Mouse (Mus musculus) heart, postnatal 0 days (tissue): ENCODE measurements around the gene Pls3. TPM values are rescaled to one million over a fixed set of nuclear protein-coding genes. Genes with fewer than 3 reads are reported as not detected.
"Not testable (repeated sequence)": the region's sequence is repeated elsewhere in the genome, so short reads cannot be mapped to it uniquely, and the experiment has no call there.

Experiments used
- ATAC-seq: fragments of 200-750 bp; cut with Nextera tagmentation; 2 replicates; pipeline ENCODE4 v1.8.0; 2017; ENCODE audit warnings: low read depth, moderate number of reproducible peaks, moderate library complexity; ENCODE audit not compliant: insufficient read depth
- DNase-seq: peaks from one replicate; pipeline ENCODE4 v3.0.0-alpha.2; 2016; ENCODE audit warnings: low spot score
- H3K27ac ChIP-seq: fragments of 300-500 bp; sonication (generic); 2 replicates; pipeline ENCODE4 v1.5.1; 2014; ENCODE audit warnings: low read depth, mild to moderate bottlenecking
- H3K27me3 ChIP-seq: fragments of 300-500 bp; sonication (generic); 2 replicates; pipeline ENCODE4 v1.6.1; 2014; ENCODE audit warnings: low read length, mixed read lengths; ENCODE audit not compliant: control insufficient read depth, insufficient read depth
- H3K36me3 ChIP-seq: fragments of 300-500 bp; sonication (generic); replicated peaks from 2 replicates; pipeline ENCODE4 v1.6.1; 2014; ENCODE audit warnings: low read length, mixed read lengths; ENCODE audit not compliant: control insufficient read depth, insufficient read depth
- H3K4me1 ChIP-seq: fragments of 300-500 bp; sonication (generic); 2 replicates; pipeline ENCODE4 v1.6.1; 2014; ENCODE audit warnings: antibody characterized with exemption; ENCODE audit not compliant: control insufficient read depth, insufficient read depth
- H3K4me2 ChIP-seq: fragments of 300-500 bp; sonication (generic); 2 replicates; pipeline ENCODE4 v1.6.1; 2014; ENCODE audit warnings: low read depth, mild to moderate bottlenecking, low read length, moderate library complexity
- H3K4me3 ChIP-seq: fragments of 300-500 bp; sonication (generic); 2 replicates; pipeline ENCODE4 v1.5.1; 2014; ENCODE audit warnings: low read depth, low read length
- H3K9ac ChIP-seq: fragments of 300-500 bp; sonication (generic); replicated peaks from 2 replicates; pipeline ENCODE4 v1.6.1; 2014; ENCODE audit warnings: low read depth, low read length, mixed read lengths
- H3K9me3 ChIP-seq: fragments of 300-500 bp; sonication (generic); replicated peaks from 2 replicates; pipeline ENCODE4 v1.6.1; 2016; ENCODE audit warnings: low read length; ENCODE audit not compliant: control insufficient read depth
- CTCF ChIP-seq: IDR thresholded peaks from 2 replicates; pipeline ENCODE4 v1.5.1; 2016; ENCODE audit warnings: antibody characterized with exemption, control low read depth, low read depth
- EP300 ChIP-seq: IDR thresholded peaks from 2 replicates; pipeline ENCODE4 v1.6.1; 2016; ENCODE audit warnings: antibody characterized with exemption, low read depth
- WGBS: fragments of 180-500 bp; shearing (Covaris S2); extraction: QIAGEN DNeasy Blood & Tissue Kit; methylation state at CpG from one replicate; pipeline ENCODE4 v1.1.7; 2014; 5-methylcytosine and 5-hydroxymethylcytosine counted together
- polyA plus RNA-seq: library from polyadenylated mRNA; unstranded; fragments of >200 nt; fragmentation: Nextera tagmentation; extraction: Ambion mirVana; gene quantifications from 2 replicates; pipeline ENCODE4 v1.2.1, GENCODE M21; 2015
- total RNA-seq: library from RNA; depleted of rRNA; stranded (reverse); fragments of >200 nt; gene quantifications from 2 replicates; pipeline ENCODE4 v1.2.3, GENCODE M21; 2014; ENCODE audit warnings: low replicate concordance

Pls3 gene
- total and polyA plus RNA-seq, 2 experiments from 2014 or later: 21.9 to 45.5 TPM

DNA sequence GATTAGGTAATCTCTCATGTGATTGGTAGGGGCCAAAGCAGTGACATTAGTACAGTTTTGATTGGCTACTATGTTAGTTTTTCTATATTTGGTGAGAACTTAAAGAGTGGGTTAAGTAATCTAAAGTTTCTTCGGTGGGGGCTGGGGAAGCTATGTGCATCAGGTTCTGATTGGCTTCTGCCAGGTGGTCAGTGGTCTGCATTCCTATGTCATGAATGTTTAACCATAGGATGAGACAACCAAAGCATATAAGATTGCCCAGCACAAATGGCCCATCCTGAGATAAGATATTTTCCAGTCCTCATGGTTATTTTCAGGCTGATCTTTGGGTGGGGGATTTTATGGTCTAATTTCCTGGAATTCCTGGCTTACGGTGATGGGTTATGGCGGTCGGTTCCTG lies 95.2 kb downstream of the Pls3 start:
- no peak overlapping the region for H3K4me2 ChIP-seq
- H3K9ac ChIP-seq: no peak overlapping the region
- H3K4me1 ChIP-seq: no peaks in the 10 kb centered on the region
- WGBS: 75% methylated on average over 4 of the region's 4 CpGs
- DNase-seq (no peak), ATAC-seq (no peak)
- no peak overlapping the region for H3K27ac ChIP-seq
- H3K27me3 ChIP-seq: no peaks in the 10 kb centered on the region
- no peak for TF ChIP-seq CTCF
- no peaks in the 10 kb centered on the region for H3K9me3 ChIP-seq
- no peak overlapping the region for H3K4me3 ChIP-seq
- no peaks in the 10 kb centered on the region for H3K36me3 ChIP-seq

- no peak overlapping the region for H3K4me2 ChIP-seq
- H3K27me3 ChIP-seq: no peaks in the 10 kb centered on the region
- H3K4me1 ChIP-seq: no peaks in the 10 kb centered on the region
- DNase-seq: no peak
- no peak overlapping the region for H3K4me3 ChIP-seq
- WGBS: 79% methylated on average over 2 of the region's 2 CpGs
- no peak overlapping the region for H3K27ac ChIP-seq
- ATAC-seq: no peak
- H3K36me3 ChIP-seq: no peaks in the 10 kb centered on the region
- H3K9ac ChIP-seq: no peak overlapping the region
- TF ChIP-seq CTCF (no peak), EP300 (no peak)
- H3K9me3 ChIP-seq: no peaks in the 10 kb centered on the region
Measured at GRCm38 (mm10) chrX:75777461-75777860, 97.5 kb downstream of the Pls3 start.

- TF ChIP-seq EP300 (no peak), CTCF (no peak)
- Histone ChIP-seq H3K4me1 (no peaks in the 10 kb centered on the region), H3K27ac (peak overlapping the region; percentile 80), H3K27me3 (no peaks in the 10 kb centered on the region), H3K4me3 (peak overlapping the region; percentile 58), H3K4me2 (peak overlapping the region; percentile 67), H3K9me3 (no peaks in the 10 kb centered on the region), H3K36me3 (no peaks in the 10 kb centered on the region), H3K9ac (peak overlapping the region; percentile 60)
- ATAC-seq (0 out of 2 replicates have a peak, but pooled peaks have one; percentile 14), DNase-seq (no peak)
- WGBS: 29% methylated on average over 7 of the region's 7 CpGs
Measured at GRCm38 (mm10) chrX:75764794-75765328, 110.1 kb downstream of the Pls3 start.

DNA sequence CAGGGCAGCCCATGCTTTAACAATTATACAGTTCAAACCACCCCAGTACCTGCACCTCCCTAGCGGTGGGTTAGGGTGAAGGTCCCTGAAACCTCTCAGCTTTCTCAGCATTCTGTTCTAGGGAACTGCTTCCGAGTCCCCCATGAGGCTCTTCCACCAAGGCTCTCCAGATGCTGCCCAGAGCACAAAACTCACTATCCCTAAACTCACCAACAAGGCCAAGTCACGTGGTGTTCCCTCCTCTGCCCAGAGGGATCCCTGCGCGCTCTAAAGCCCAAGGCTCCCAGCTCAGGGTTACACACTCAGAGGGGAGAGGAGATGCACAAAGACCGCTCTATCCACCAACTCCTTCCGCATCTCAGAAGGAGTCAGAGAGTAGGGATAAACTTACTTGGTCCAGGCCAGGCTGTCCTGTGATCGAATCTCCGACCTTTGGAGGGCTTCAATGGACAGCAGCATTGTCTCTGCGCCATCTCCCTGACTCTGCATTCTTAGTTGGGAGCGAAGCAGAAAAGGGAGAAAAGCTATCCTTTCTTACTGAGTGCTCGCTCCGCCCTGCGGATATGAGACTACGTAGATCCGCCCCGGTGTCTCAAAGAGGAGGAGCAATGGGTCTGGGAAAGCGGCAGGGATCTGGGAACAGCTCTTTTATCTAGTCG lies 110.7 kb downstream of the Pls3 start:
- H3K4me3 ChIP-seq: peak overlapping the region; percentile 58
- no peaks in the 10 kb centered on the region for H3K36me3 ChIP-seq
- H3K9me3 ChIP-seq: no peaks in the 10 kb centered on the region
- peak; percentile 92 for ATAC-seq
- peak overlapping the region; percentile 60 for H3K9ac ChIP-seq
- no peaks in the 10 kb centered on the region for H3K27me3 ChIP-seq
- WGBS: 10% methylated on average over 17 of the region's 19 CpGs
- DNase-seq: peak; percentile 30
- TF ChIP-seq EP300 (no peak), CTCF (no peak)
- peak overlapping the region; percentile 67 for H3K4me2 ChIP-seq
- peak overlapping the region; percentile 80 for H3K27ac ChIP-seq
- no peaks in the 10 kb centered on the region for H3K4me1 ChIP-seq

- not testable (repeated sequence) for H3K4me2 ChIP-seq, H3K9me3 ChIP-seq, H3K9ac ChIP-seq, H3K27ac ChIP-seq, ATAC-seq, H3K27me3 ChIP-seq, DNase-seq, H3K36me3 ChIP-seq, H3K4me1 ChIP-seq, H3K4me3 ChIP-seq
- 78% methylated on average over 2 of the region's 2 CpGs for WGBS
Measured at GRCm38 (mm10) chrX:75759461-75759860, 115.5 kb downstream of the Pls3 start.

DNA sequence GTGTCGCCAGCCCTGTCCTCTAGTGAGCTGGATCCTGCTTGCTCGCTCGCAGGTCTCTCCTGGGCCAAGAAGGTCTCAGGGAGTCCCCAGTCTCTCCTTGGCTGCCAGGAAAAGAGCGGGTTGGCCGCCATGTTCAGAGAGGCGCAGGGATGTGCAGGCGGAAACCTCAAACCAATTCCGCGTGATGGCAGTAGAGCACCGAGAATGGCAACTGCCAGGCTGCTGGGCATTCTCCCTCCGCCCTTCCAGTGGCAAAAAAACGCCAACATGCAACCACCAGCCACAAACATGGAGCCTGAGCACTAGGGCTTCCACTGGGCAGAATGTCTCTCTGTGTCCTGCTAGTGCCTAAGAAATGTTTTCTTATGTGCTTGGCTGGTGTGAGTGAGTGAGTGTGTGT lies 115.9 kb downstream of the Pls3 start:
- not testable (repeated sequence) for H3K4me2 ChIP-seq, H3K36me3 ChIP-seq, H3K9me3 ChIP-seq, DNase-seq, H3K4me1 ChIP-seq, H3K27ac ChIP-seq, H3K27me3 ChIP-seq, ATAC-seq, H3K4me3 ChIP-seq, H3K9ac ChIP-seq
- TF ChIP-seq CTCF: peak; percentile 46
- 65% methylated on average over 12 of the region's 12 CpGs for WGBS

GRCm38 (mm10) chrX:75757966-75758365 lies 117.0 kb downstream of the Pls3 start:
- WGBS: 79% methylated on average over 14 of the region's 14 CpGs
- H3K9me3 ChIP-seq, H3K9ac ChIP-seq, ATAC-seq, H3K4me1 ChIP-seq, DNase-seq, H3K4me2 ChIP-seq, H3K36me3 ChIP-seq, H3K27me3 ChIP-seq, H3K4me3 ChIP-seq, H3K27ac ChIP-seq: not testable (repeated sequence)

DNA sequence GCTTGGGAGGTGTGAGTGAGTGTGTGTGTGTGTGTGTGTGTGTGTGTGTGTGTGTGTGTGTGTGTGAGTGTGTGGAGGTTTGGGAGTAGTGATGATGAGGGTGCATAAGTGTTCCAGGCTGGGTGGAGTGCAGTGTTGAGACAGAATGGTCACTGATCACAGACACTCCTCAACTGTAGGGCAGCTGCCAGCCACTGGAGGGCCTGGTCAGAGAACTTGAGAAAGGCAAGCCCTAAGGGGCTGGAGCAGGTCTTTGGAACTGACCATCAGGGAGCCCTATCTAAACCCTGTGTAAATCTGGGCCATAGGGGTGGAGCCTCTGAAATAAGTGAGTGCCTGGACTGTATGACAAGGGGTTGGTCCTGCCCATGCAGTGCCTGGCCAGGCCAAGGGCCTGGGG lies 120.5 kb downstream of the Pls3 start:
- H3K9ac ChIP-seq, H3K36me3 ChIP-seq, ATAC-seq, H3K4me1 ChIP-seq, DNase-seq, H3K27me3 ChIP-seq, H3K9me3 ChIP-seq, H3K27ac ChIP-seq, H3K4me2 ChIP-seq, H3K4me3 ChIP-seq: not testable (repeated sequence)
